Mouse (Mus musculus): Measurements from ENCODE around the gene Olfr588-ps1. TPM values are rescaled to one million over a fixed set of nuclear protein-coding genes. Genes with fewer than 3 reads are reported as not detected.
"Not testable (repeated sequence)": the region's sequence is repeated elsewhere in the genome, so short reads cannot be mapped to it uniquely, and the experiment has no call there.

Olfr588-ps1 gene
- polyA plus RNA-seq, 1 experiment: not detected

DNA sequence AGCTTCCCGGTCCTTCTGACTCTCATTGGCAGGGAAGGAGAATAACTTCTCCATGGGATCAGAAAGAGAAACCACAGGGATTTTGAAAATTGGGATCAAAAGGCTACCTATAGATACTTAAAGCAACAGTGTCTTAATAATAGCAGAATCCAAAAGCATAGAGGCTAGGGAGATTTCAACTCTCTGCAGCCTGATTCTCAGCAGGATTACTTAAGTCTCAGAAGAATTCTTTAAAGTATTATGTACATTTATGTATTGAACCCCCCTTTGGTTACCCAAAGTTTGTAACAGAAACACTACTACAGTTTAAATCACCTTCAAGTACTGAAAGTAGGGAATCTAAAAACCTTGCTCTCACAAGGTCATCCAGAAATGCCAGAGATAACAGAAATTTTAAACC, 37.6 kb downstream of the Olfr588-ps1 start, which contains the start of gene Olfr591:
Gene Olfr591, minus strand, starts transcription at position 101 of the 400 bp plus-strand sequence.
- no peak within 1 kb of the TSS for H3K27ac ChIP-seq (ENCODE audit: insufficient read depth, low read length)
- no peak within 1 kb of the TSS for H3K9ac ChIP-seq (ENCODE audit: low read depth, poor library complexity, severe bottlenecking)
- no peak within 1 kb of the TSS for H3K4me3 ChIP-seq (ENCODE audit: low read depth, low read length)
- no peaks in the 10 kb centered on the region for H3K27me3 ChIP-seq (ENCODE audit: control insufficient read depth, insufficient read depth, low read length, poor library complexity, severe bottlenecking)
- H3K36me3 ChIP-seq (ENCODE audit: control insufficient read depth, insufficient read depth, low read length, poor library complexity, severe bottlenecking): no peaks in the 10 kb centered on the region
- H3K4me1 ChIP-seq (ENCODE audit: control insufficient read depth, insufficient read depth, low read length): no peaks in the 10 kb centered on the region
- H3K9me3 ChIP-seq (replicated peaks; ENCODE audit: control insufficient read depth, insufficient read depth, low read length, poor library complexity, severe bottlenecking): no peaks in the 10 kb centered on the region; the same call in 1 of the 2 replicates
- TF ChIP-seq EP300 (IDR thresholded peaks at IDR 0.05; ENCODE audit: insufficient read depth, low read depth, low read length): no peak

DNA sequence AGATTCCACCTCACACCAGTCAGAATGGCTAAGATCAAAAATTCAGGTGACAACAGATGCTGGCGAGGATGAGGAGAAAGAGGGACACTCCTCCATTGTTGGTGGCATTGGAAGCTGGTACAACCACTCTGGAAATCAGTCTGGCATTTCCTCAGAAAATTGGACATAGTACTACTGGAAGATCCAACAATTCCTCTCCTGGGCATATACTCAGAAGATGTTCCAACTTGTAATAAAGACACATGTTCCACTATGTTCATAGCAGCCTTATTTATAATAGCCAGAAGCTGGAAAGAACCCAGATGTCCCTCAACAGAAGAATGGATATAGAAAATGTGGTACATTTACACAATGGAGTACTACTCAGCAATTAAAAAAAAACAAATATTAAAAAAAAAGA, 43.8 kb downstream of the Olfr588-ps1 start, which contains the start of gene Olfr592:
Gene Olfr592, plus strand, starts transcription at position 301 of the 400 bp plus-strand sequence.
- not testable (repeated sequence) for H3K4me3 ChIP-seq (ENCODE audit: low read depth, low read length); H3K27me3 ChIP-seq (ENCODE audit: control insufficient read depth, insufficient read depth, low read length, poor library complexity, severe bottlenecking); H3K36me3 ChIP-seq (ENCODE audit: control insufficient read depth, insufficient read depth, low read length, poor library complexity, severe bottlenecking); H3K9me3 ChIP-seq (replicated peaks; ENCODE audit: control insufficient read depth, insufficient read depth, low read length, poor library complexity, severe bottlenecking); H3K4me1 ChIP-seq (ENCODE audit: control insufficient read depth, insufficient read depth, low read length); H3K27ac ChIP-seq (ENCODE audit: insufficient read depth, low read length); H3K9ac ChIP-seq (ENCODE audit: low read depth, poor library complexity, severe bottlenecking)

Other genes with a start within 250 kb of the Olfr588-ps1 start
- gene Olfr569, start 250.0 kb upstream of the Olfr588-ps1 start, polyA plus RNA-seq (2011; ENCODE audit: insufficient read depth, insufficient read length, low read depth, missing spikeins): not detected in 2 replicates
- not detected in 2 replicates for gene Olfr570, start 246.3 kb upstream of the Olfr588-ps1 start, polyA plus RNA-seq (2011; ENCODE audit: insufficient read depth, insufficient read length, low read depth, missing spikeins)
- gene Olfr571, start 223.3 kb upstream of the Olfr588-ps1 start, polyA plus RNA-seq (2011; ENCODE audit: insufficient read depth, insufficient read length, low read depth, missing spikeins): 0.33 and 0.39 TPM in 2 replicates
- gene Olfr572, start 216.5 kb upstream of the Olfr588-ps1 start, polyA plus RNA-seq (2011; ENCODE audit: insufficient read depth, insufficient read length, low read depth, missing spikeins): not detected in 2 replicates
- not detected in 2 replicates for gene Olfr573-ps1, start 198.3 kb upstream of the Olfr588-ps1 start, polyA plus RNA-seq (2011; ENCODE audit: insufficient read depth, insufficient read length, low read depth, missing spikeins)
- not detected in 2 replicates for gene Olfr574, start 192.4 kb upstream of the Olfr588-ps1 start, polyA plus RNA-seq (2011; ENCODE audit: insufficient read depth, insufficient read length, low read depth, missing spikeins)
- not detected in 2 replicates for gene Olfr575, start 182.1 kb upstream of the Olfr588-ps1 start, polyA plus RNA-seq (2011; ENCODE audit: insufficient read depth, insufficient read length, low read depth, missing spikeins)
- gene Olfr576, start 178.2 kb upstream of the Olfr588-ps1 start, polyA plus RNA-seq (2011; ENCODE audit: insufficient read depth, insufficient read length, low read depth, missing spikeins): 0.19 TPM in 1 of 2 replicates, not detected in the other
- not detected in 2 replicates for gene Olfr577, start 164.9 kb upstream of the Olfr588-ps1 start, polyA plus RNA-seq (2011; ENCODE audit: insufficient read depth, insufficient read length, low read depth, missing spikeins)
- gene Olfr578, start 151.6 kb upstream of the Olfr588-ps1 start, polyA plus RNA-seq (2011; ENCODE audit: insufficient read depth, insufficient read length, low read depth, missing spikeins): not detected in 2 replicates
- gene Olfr582, start 102.9 kb upstream of the Olfr588-ps1 start, polyA plus RNA-seq (2011; ENCODE audit: insufficient read depth, insufficient read length, low read depth, missing spikeins): not detected in 2 replicates
- not detected in 2 replicates for gene Olfr583, start 89.6 kb upstream of the Olfr588-ps1 start, polyA plus RNA-seq (2011; ENCODE audit: insufficient read depth, insufficient read length, low read depth, missing spikeins)
- not detected in 2 replicates for gene Olfr584, start 59.0 kb upstream of the Olfr588-ps1 start, polyA plus RNA-seq (2011; ENCODE audit: insufficient read depth, insufficient read length, low read depth, missing spikeins)
- gene Olfr585, start 43.2 kb upstream of the Olfr588-ps1 start, polyA plus RNA-seq (2011; ENCODE audit: insufficient read depth, insufficient read length, low read depth, missing spikeins): not detected in 2 replicates
- gene Olfr586, start 15.2 kb upstream of the Olfr588-ps1 start, polyA plus RNA-seq (2011; ENCODE audit: insufficient read depth, insufficient read length, low read depth, missing spikeins): not detected in 2 replicates
- not detected in 2 replicates for gene Olfr589, start 15.5 kb downstream of the Olfr588-ps1 start, polyA plus RNA-seq (2011; ENCODE audit: insufficient read depth, insufficient read length, low read depth, missing spikeins)
- not detected in 2 replicates for gene Olfr591, start 37.5 kb downstream of the Olfr588-ps1 start, polyA plus RNA-seq (2011; ENCODE audit: insufficient read depth, insufficient read length, low read depth, missing spikeins)
- gene Olfr592, start 43.9 kb downstream of the Olfr588-ps1 start, polyA plus RNA-seq (2011; ENCODE audit: insufficient read depth, insufficient read length, low read depth, missing spikeins): not detected in 2 replicates
- gene Olfr593, start 71.0 kb downstream of the Olfr588-ps1 start, polyA plus RNA-seq (2011; ENCODE audit: insufficient read depth, insufficient read length, low read depth, missing spikeins): not detected in 2 replicates
- not detected in 2 replicates for gene Olfr594, start 76.1 kb downstream of the Olfr588-ps1 start, polyA plus RNA-seq (2011; ENCODE audit: insufficient read depth, insufficient read length, low read depth, missing spikeins)
- not detected in 2 replicates for gene Usp17ld, start 111.6 kb downstream of the Olfr588-ps1 start, polyA plus RNA-seq (2011; ENCODE audit: insufficient read depth, insufficient read length, low read depth, missing spikeins)
- gene Olfr596, start 164.8 kb downstream of the Olfr588-ps1 start, polyA plus RNA-seq (2011; ENCODE audit: insufficient read depth, insufficient read length, low read depth, missing spikeins): not detected in 2 replicates
- gene Olfr597, start 175.4 kb downstream of the Olfr588-ps1 start, polyA plus RNA-seq (2011; ENCODE audit: insufficient read depth, insufficient read length, low read depth, missing spikeins): not detected in 2 replicates
- not detected in 2 replicates for gene Olfr598, start 182.7 kb downstream of the Olfr588-ps1 start, polyA plus RNA-seq (2011; ENCODE audit: insufficient read depth, insufficient read length, low read depth, missing spikeins)
- gene Olfr599, start 195.0 kb downstream of the Olfr588-ps1 start, polyA plus RNA-seq (2011; ENCODE audit: insufficient read depth, insufficient read length, low read depth, missing spikeins): not detected in 2 replicates
- gene Olfr600, start 208.8 kb downstream of the Olfr588-ps1 start, polyA plus RNA-seq (2011; ENCODE audit: insufficient read depth, insufficient read length, low read depth, missing spikeins): not detected in 2 replicates
- not detected in 2 replicates for gene Olfr601, start 221.8 kb downstream of the Olfr588-ps1 start, polyA plus RNA-seq (2011; ENCODE audit: insufficient read depth, insufficient read length, low read depth, missing spikeins)
- not detected in 2 replicates for gene Olfr603, start 245.3 kb downstream of the Olfr588-ps1 start, polyA plus RNA-seq (2011; ENCODE audit: insufficient read depth, insufficient read length, low read depth, missing spikeins)

Measured in ES-Bruce4 (cell line).